28 mouse cellular contexts compared by ENCODE assay signal in genomic region chr14:22198021-22198420, GRCm38 (mm10).
DNase-seq lines count a peak whose midpoint lies in the region; ATAC-seq and TF ChIP-seq lines count a peak whose summit lies in the region.
"Had no signal": no experiment of that assay in that cellular context is flagged by ENCODE, and none has a peak within 500 bp of the region (broad histone marks: within the 10 kb centered on the region; RNA-seq: fewer than 3 reads in every experiment).

No protein-coding gene starts in this region.

- H3K36me3 ChIP-seq in forebrain, embryonic 14.5 days (ENCODE audit: control insufficient read depth, insufficient read depth, low read length) = no peaks in the 10 kb centered on the region
- no peaks in the 10 kb centered on the region for H3K36me3 ChIP-seq in forebrain, postnatal 0 days (ENCODE audit: insufficient read depth)
- H3K36me3 ChIP-seq: embryonic facial prominence, embryonic 13.5 days; liver, embryonic 13.5 days; neural tube, embryonic 15.5 days had no signal

- 63% methylated on average over 11 of the region's 11 CpGs for WGBS in forebrain, embryonic 14.5 days
- 33% methylated on average over 11 of the region's 11 CpGs for WGBS in forebrain, postnatal 0 days

- no peak overlapping the region for H3K4me2 ChIP-seq in forebrain, embryonic 14.5 days (ENCODE audit: low read length)
- no peak overlapping the region for H3K4me2 ChIP-seq in forebrain, postnatal 0 days (ENCODE audit: low read depth)
- H3K4me2 ChIP-seq: embryonic facial prominence, embryonic 13.5 days; heart, embryonic 11.5 days; liver, embryonic 13.5 days; neural tube, embryonic 15.5 days had no signal

- H3K9ac ChIP-seq in forebrain, embryonic 14.5 days (ENCODE audit: low read length) = no peak overlapping the region
- no peak overlapping the region for H3K9ac ChIP-seq in forebrain, postnatal 0 days
- H3K9ac ChIP-seq: embryonic facial prominence, embryonic 13.5 days; liver, embryonic 13.5 days; neural tube, embryonic 15.5 days had no signal

- TF ChIP-seq CTCF in forebrain, postnatal 0 days (IDR thresholded peaks at IDR 0.05; ENCODE audit: low read depth) = no peak

- H3K27me3 ChIP-seq in forebrain, embryonic 14.5 days (replicated peaks; ENCODE audit: control insufficient read depth, insufficient read depth, low read length) = no peaks in the 10 kb centered on the region
- H3K27me3 ChIP-seq in forebrain, postnatal 0 days (ENCODE audit: insufficient read depth, low read length) = no peaks in the 10 kb centered on the region
- H3K27me3 ChIP-seq: embryonic facial prominence, embryonic 13.5 days; liver, embryonic 13.5 days; neural tube, embryonic 15.5 days had no signal

- no peaks in the 10 kb centered on the region; the same call in 1 of the 2 replicates for H3K4me1 ChIP-seq in forebrain, embryonic 14.5 days (ENCODE audit: control insufficient read depth, insufficient read depth, low read length)
- no peaks in the 10 kb centered on the region for H3K4me1 ChIP-seq in forebrain, postnatal 0 days (ENCODE audit: insufficient read depth)
- H3K4me1 ChIP-seq: embryonic facial prominence, embryonic 13.5 days; liver, embryonic 13.5 days had no signal

- no peak for ATAC-seq in forebrain, embryonic 14.5 days
- no peak for ATAC-seq in forebrain, postnatal 0 days
- ATAC-seq: inflammation-experienced regulatory T-cells, adult 6 months had no signal

- no peak overlapping the region for H3K27ac ChIP-seq in forebrain, embryonic 14.5 days (ENCODE audit: low read depth, low read length)
- no peak overlapping the region for H3K27ac ChIP-seq in forebrain, postnatal 0 days (ENCODE audit: low read depth, low read length)
- H3K27ac ChIP-seq: embryonic facial prominence, embryonic 13.5 days; left cerebral cortex, adult 2 months; liver, embryonic 13.5 days; macrophage; neural tube, embryonic 15.5 days had no signal

- DNase-seq in forebrain, embryonic 14.5 days (ENCODE audit: low spot score) = peak; percentile 51
- no peak for DNase-seq in forebrain, postnatal 0 days
- peak; percentile 12 for DNase-seq in left cerebral cortex, postnatal 4 days
- DNase-seq in left cerebral cortex, postnatal 36 days (ENCODE audit: low spot score in 2 of 2) = no peak
- peak; percentile 5 for DNase-seq in adipocyte (ENCODE audit: low spot score)
- no peak for DNase-seq in layer of hippocampus, postnatal 14 days (ENCODE audit: low spot score in 2 of 2)
- no peak for DNase-seq in adrenal gland, postnatal 10 days
- DNase-seq: adrenal gland, postnatal 25 days; B cell, adult 2 months; cerebellum, adult 2 months; embryo, embryonic 11 days; gastrocnemius, postnatal 14 days; heart, postnatal 36 days; kidney, adult 11 months; kidney, postnatal 25 days; liver, embryonic 13.5 days; lung, adult 18-20 months; midbrain, embryonic 14.5 days; right cerebral cortex, adult 18-20 months; spleen, adult 18-20 months; thymus, postnatal 14 days had no signal

- H3K4me3 ChIP-seq in forebrain, embryonic 14.5 days (ENCODE audit: low read depth, low read length) = no peak overlapping the region
- H3K4me3 ChIP-seq in forebrain, postnatal 0 days (ENCODE audit: low read depth, low read length) = no peak overlapping the region
- H3K4me3 ChIP-seq: embryonic facial prominence, embryonic 13.5 days; erythroblast, embryonic 14.5 days; left cerebral cortex, adult 2 months; liver, embryonic 13.5 days; neural tube, embryonic 15.5 days had no signal

- intact Hi-C loops in left cerebral cortex, postnatal 4 days (cut with DNase I) = no loop called here
- intact Hi-C loops in left cerebral cortex, postnatal 36 days (cut with DNase I) = no loop called here

- H3K9me3 ChIP-seq in forebrain, embryonic 14.5 days (replicated peaks; ENCODE audit: control insufficient read depth, low read length) = no peaks in the 10 kb centered on the region
- H3K9me3 ChIP-seq in forebrain, postnatal 0 days (ENCODE audit: low read length) = no peaks in the 10 kb centered on the region
- H3K9me3 ChIP-seq: embryonic facial prominence, embryonic 13.5 days; liver, embryonic 13.5 days; neural tube, embryonic 15.5 days had no signal

Comparison
In these comparisons a context has a peak if more than half of its experiments do, and no peak if none do; other contexts are left out.
1. DNase-seq: peak in forebrain, embryonic 14.5 days (single experiment), left cerebral cortex, postnatal 4 days (single experiment) and adipocyte (single experiment); none in forebrain, postnatal 0 days (single experiment), left cerebral cortex, postnatal 36 days (0 of 2), layer of hippocampus, postnatal 14 days (0 of 2) and adrenal gland, postnatal 10 days (single experiment).